Mouse (Mus musculus): Measurements from ENCODE around the gene Slit3.

Slit3 gene

GRCm38 (mm10) chr11:35632262-35632661 is 511.2 kb downstream of the Slit3 start:
- no peak for DNase-seq (ENCODE audit: low spot score)

GRCm38 (mm10) chr11:35637102-35637501 is 516.1 kb downstream of the Slit3 start:
- DNase-seq (ENCODE audit: low spot score) = no peak

- DNase-seq (ENCODE audit: low spot score) = no peak
These were observed 517.9 kb downstream of the Slit3 start for GRCm38 (mm10) chr11:35638862-35639384.

- no peak for DNase-seq (ENCODE audit: low spot score)
These were observed 518.4 kb downstream of the Slit3 start for GRCm38 (mm10) chr11:35639428-35639827.

GRCm38 (mm10) chr11:35651286-35651685 is 530.3 kb downstream of the Slit3 start:
- DNase-seq (ENCODE audit: low spot score) = no peak

GRCm38 (mm10) chr11:35655836-35656235 is 534.8 kb downstream of the Slit3 start:
- no peak for DNase-seq (ENCODE audit: low spot score)

- no peak for DNase-seq (ENCODE audit: low spot score)
These were observed 536.6 kb downstream of the Slit3 start for GRCm38 (mm10) chr11:35657582-35657981.

GRCm38 (mm10) chr11:35660967-35661366 is 539.9 kb downstream of the Slit3 start:
- DNase-seq (ENCODE audit: low spot score) = no peak

GRCm38 (mm10) chr11:35662945-35663344 is 541.9 kb downstream of the Slit3 start:
- no peak for DNase-seq (ENCODE audit: low spot score)

GRCm38 (mm10) chr11:35663661-35664060 is 542.6 kb downstream of the Slit3 start:
- no peak for DNase-seq (ENCODE audit: low spot score)

GRCm38 (mm10) chr11:35664991-35665390 is 544.0 kb downstream of the Slit3 start:
- DNase-seq (ENCODE audit: low spot score) = no peak

GRCm38 (mm10) chr11:35667428-35667827 is 546.4 kb downstream of the Slit3 start:
- DNase-seq (ENCODE audit: low spot score) = no peak

GRCm38 (mm10) chr11:35668138-35668537 is 547.1 kb downstream of the Slit3 start:
- DNase-seq (ENCODE audit: low spot score) = no peak

GRCm38 (mm10) chr11:35668750-35669149 is 547.7 kb downstream of the Slit3 start:
- no peak for DNase-seq (ENCODE audit: low spot score)

GRCm38 (mm10) chr11:35669536-35669935 is 548.5 kb downstream of the Slit3 start:
- no peak for DNase-seq (ENCODE audit: low spot score)

GRCm38 (mm10) chr11:35670181-35670580 is 549.2 kb downstream of the Slit3 start:
- DNase-seq (ENCODE audit: low spot score) = no peak

- no peak for DNase-seq (ENCODE audit: low spot score)
These were observed 549.7 kb downstream of the Slit3 start for GRCm38 (mm10) chr11:35670746-35671145.

- no peak for DNase-seq (ENCODE audit: low spot score)
These were observed 552.0 kb downstream of the Slit3 start for GRCm38 (mm10) chr11:35673050-35673449.

- no peak for DNase-seq (ENCODE audit: low spot score)
These were observed 553.2 kb downstream of the Slit3 start for GRCm38 (mm10) chr11:35674242-35674641.

GRCm38 (mm10) chr11:35676744-35677143 is 555.7 kb downstream of the Slit3 start:
- no peak for DNase-seq (ENCODE audit: low spot score)

GRCm38 (mm10) chr11:35679976-35680375 is 559.0 kb downstream of the Slit3 start:
- no peak for DNase-seq (ENCODE audit: low spot score)

GRCm38 (mm10) chr11:35687316-35687715 is 566.3 kb downstream of the Slit3 start:
- DNase-seq (ENCODE audit: low spot score) = no peak

GRCm38 (mm10) chr11:35690515-35691281 is 569.7 kb downstream of the Slit3 start:
- DNase-seq (ENCODE audit: low spot score) = no peak

GRCm38 (mm10) chr11:35693136-35693535 is 572.1 kb downstream of the Slit3 start:
- peak; percentile 15 for DNase-seq (ENCODE audit: low spot score)

Measured in c-Kit-positive CD71-positive TER-119-positive erythroid progenitor cells, embryonic 14.5 days (primary cell).